Mouse (Mus musculus): ENCODE data around the gene Nol4l. TPM values are rescaled to one million over a fixed set of nuclear protein-coding genes. Genes with fewer than 3 reads are reported as not detected.

Gene Nol4l
- total and polyA plus RNA-seq, 3 experiments, result 4.4 to 7.1 TPM; not detected in 1

- no peak overlapping the region for H3K27ac ChIP-seq (ENCODE audit: control insufficient read depth, low read depth, low read length)
Measured at GRCm38 (mm10) chr2:153524727-153525126, 5.0 kb downstream of the Nol4l start.

GRCm38 (mm10) chr2:153523656-153524055 lies 6.1 kb downstream of the Nol4l start:
- TF ChIP-seq MAFK (IDR thresholded peaks at IDR 0.05; ENCODE audit: borderline replicate concordance, low read depth, low read length), result no peak
- no peak for TF ChIP-seq JUND (IDR thresholded peaks at IDR 0.05; ENCODE audit: low read depth, low read length)
- TF ChIP-seq UBTF (IDR thresholded peaks at IDR 0.05; ENCODE audit: borderline replicate concordance, insufficient read depth, low read depth, low read length), result no peak
- no peak for TF ChIP-seq POLR2AphosphoS2 (IDR thresholded peaks at IDR 0.05; ENCODE audit: low read length)
- no peak for TF ChIP-seq RCOR1 (IDR thresholded peaks at IDR 0.05; ENCODE audit: low read depth, low read length)
- TF ChIP-seq TBP (IDR thresholded peaks at IDR 0.05; ENCODE audit: low read depth, low read length), result no peak
- Histone ChIP-seq H3K36me3 (ENCODE audit: control insufficient read depth in 1 of 2, insufficient read depth in 2 of 2, low read length in 2 of 2) (peaks cover 0 to 35% of the 10 kb centered on the region in 2 experiments; a peak in 2 of 4 replicates), H3K27me3 (ENCODE audit: control insufficient read depth in 1 of 2, insufficient read depth in 2 of 2, low read length in 2 of 2) (no peaks in the 10 kb centered on the region), H3K9me3 (replicated peaks; ENCODE audit: insufficient read depth, low read length) (no peaks in the 10 kb centered on the region), H3K4me3 (ENCODE audit: control insufficient read depth in 1 of 2, insufficient read depth in 1 of 2, low read depth in 2 of 2, low read length in 2 of 2) (no peak overlapping the region), H3K9ac (ENCODE audit: control insufficient read depth, low read depth, low read length, poor library complexity, severe bottlenecking) (no peak overlapping the region), H3K4me1 (ENCODE audit: control insufficient read depth in 1 of 2, insufficient read depth in 2 of 2, low read length in 2 of 2) (peaks cover 20 to 42% of the 10 kb centered on the region in 2 experiments), H3K79me2 (ENCODE audit: control insufficient read depth, insufficient read depth, low read length, poor library complexity) (peaks cover 7% of the 10 kb centered on the region), H3K27ac (ENCODE audit: control insufficient read depth, low read depth, low read length) (no peak overlapping the region)
- DNase-seq (ENCODE audit: low read depth, low spot score), result no peak

More at GRCm38 (mm10) chr2:153524727-153525126, 5.0 kb downstream of the Nol4l start:
- H3K36me3 ChIP-seq (ENCODE audit: control insufficient read depth in 1 of 2, insufficient read depth in 2 of 2, low read length in 2 of 2), result peaks cover 0 to 35% of the 10 kb centered on the region in 2 experiments; a peak in 2 of 4 replicates
- peaks cover 20 to 42% of the 10 kb centered on the region in 2 experiments for H3K4me1 ChIP-seq (ENCODE audit: control insufficient read depth in 1 of 2, insufficient read depth in 2 of 2, low read length in 2 of 2)
- H3K27me3 ChIP-seq (ENCODE audit: control insufficient read depth in 1 of 2, insufficient read depth in 2 of 2, low read length in 2 of 2), result no peaks in the 10 kb centered on the region
- H3K4me3 ChIP-seq (ENCODE audit: control insufficient read depth in 1 of 2, insufficient read depth in 1 of 2, low read depth in 2 of 2, low read length in 2 of 2), result no peak overlapping the region
- no peaks in the 10 kb centered on the region for H3K9me3 ChIP-seq (replicated peaks; ENCODE audit: insufficient read depth, low read length)
- DNase-seq (ENCODE audit: low read depth, low spot score), result no peak
- TF ChIP-seq ZKSCAN1 (IDR thresholded peaks at IDR 0.05; ENCODE audit: low read depth, low read length) (peak; percentile 96), MEF2A (IDR thresholded peaks at IDR 0.05; ENCODE audit: extremely low read depth, insufficient replicate concordance, low read depth, low read length, poor library complexity, severe bottlenecking) (no peak), CHD1 (IDR thresholded peaks at IDR 0.05; ENCODE audit: low read depth, low read length) (no peak), ELF1 (IDR thresholded peaks at IDR 0.05; ENCODE audit: low read depth, low read length) (no peak), TCF12 (IDR thresholded peaks at IDR 0.05; ENCODE audit: low read depth, low read length) (no peak), GABPA (IDR thresholded peaks at IDR 0.05; ENCODE audit: low read depth, low read length) (no peak), POLR2A (IDR thresholded peaks at IDR 0.05; ENCODE audit: control insufficient read depth in 1 of 2, insufficient read depth in 1 of 2, low read depth in 1 of 2, low read length in 2 of 2, poor library complexity in 1 of 2) (no peak), ETS1 (IDR thresholded peaks at IDR 0.05; ENCODE audit: low read depth, low read length) (no peak), ZNF384 (IDR thresholded peaks at IDR 0.05; ENCODE audit: low read depth, low read length) (peak; percentile 66; the same call in 1 of the 2 replicates), JUND (IDR thresholded peaks at IDR 0.05; ENCODE audit: low read depth, low read length) (no peak)
- no peak overlapping the region for H3K9ac ChIP-seq (ENCODE audit: control insufficient read depth, low read depth, low read length, poor library complexity, severe bottlenecking)
- peaks cover 12% of the 10 kb centered on the region for H3K79me2 ChIP-seq (ENCODE audit: control insufficient read depth, insufficient read depth, low read length, poor library complexity)

Measured in MEL (cell line).